Mouse (Mus musculus) mouse trophoblast stem cell (cell line): Measurements from ENCODE around the gene Trip4.

Experiments used
- in situ Hi-C, 2 experiments: fragments of 300-500 bp; cut with MseI, MboI; formaldehyde crosslinking; loops; 2 replicates in 1 of 2; 3 replicates in 1 of 2; pipeline ENCODE4 v1.15.1; 2025

The Trip4 gene

DNA sequence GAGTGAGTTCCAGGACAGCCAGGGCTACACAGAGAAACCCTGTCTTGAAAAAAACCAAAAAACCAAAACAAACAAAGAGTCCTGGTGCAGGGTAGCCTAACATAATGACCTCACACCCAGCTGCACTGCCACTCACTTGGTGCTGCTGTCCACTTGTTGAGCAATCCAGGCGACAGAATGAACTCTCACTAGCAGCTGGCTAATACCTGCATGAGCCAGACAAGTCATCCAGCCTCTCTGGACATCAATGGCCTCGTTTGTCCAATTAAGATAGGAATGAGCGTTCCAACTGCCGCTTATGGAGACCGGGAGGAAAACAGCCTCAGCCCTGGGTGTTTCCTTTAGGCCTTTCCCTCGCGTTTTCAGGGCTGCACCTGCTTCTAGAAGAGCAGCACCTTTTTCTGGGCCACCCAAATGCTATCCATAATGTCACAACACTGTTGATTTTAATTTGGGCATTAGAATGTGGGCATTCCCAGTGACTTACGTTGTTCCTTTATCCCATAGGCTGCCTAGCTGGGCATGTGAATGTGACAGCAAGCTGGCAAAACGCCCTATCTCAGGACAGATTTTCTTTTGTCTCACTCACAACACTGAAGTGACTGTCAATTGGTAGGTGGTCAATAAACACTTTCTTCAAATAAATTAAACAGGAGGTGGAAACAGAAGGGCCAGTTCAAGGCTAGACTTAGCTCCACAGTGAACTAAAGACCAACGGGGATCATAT lies 73.8 kb downstream of the Trip4 start:
- in situ Hi-C loops, result no loop called here

DNA sequence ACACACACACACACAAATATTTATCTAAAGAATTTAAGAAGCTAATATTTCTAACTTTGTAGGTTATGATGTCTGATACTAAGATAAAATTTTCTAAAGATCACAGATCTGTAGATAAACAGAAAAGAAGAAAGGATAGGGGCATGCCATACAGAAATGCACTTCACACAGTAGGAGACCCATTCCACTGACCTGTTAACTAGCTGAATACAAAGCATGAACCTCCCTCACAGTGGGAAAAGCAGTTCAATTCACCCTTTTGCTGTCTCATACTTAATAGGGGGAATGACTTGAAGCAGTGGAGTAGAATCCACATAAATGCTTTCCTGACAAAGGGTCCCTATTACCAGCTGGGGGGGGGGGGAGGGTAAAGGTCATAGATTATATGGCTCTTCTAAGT lies 75.0 kb downstream of the Trip4 start:
- in situ Hi-C loops, result no loop called here

- in situ Hi-C loops, result no loop called here
Observed at GRCm38 (mm10) chr9:65833230-65833629, 75.4 kb downstream of the Trip4 start.

DNA sequence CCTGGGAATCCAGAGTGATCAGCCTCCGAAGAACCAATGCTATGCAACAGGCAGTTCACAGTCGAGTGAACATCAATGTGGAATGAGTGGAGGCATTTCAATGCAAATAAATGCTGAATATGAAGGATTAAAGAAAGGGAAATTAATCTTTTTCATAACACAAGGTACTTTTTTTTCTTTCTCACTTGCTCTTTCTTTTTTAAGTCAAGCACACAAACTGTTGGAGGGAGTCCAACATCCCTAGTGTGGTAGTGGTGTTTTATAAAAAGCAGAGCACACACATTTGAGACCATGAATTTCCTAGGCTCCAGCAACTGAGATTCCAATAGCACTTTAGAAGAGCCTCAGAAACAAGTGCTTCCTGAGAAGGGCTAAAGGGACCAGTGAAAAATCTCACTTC lies 76.6 kb downstream of the Trip4 start:
- in situ Hi-C loops, result no loop called here

- in situ Hi-C loops, result no loop called here
Observed at GRCm38 (mm10) chr9:65831164-65831563, 77.4 kb downstream of the Trip4 start.

- in situ Hi-C loops, result no loop called here
Observed at GRCm38 (mm10) chr9:65830255-65830654, 78.3 kb downstream of the Trip4 start.

DNA sequence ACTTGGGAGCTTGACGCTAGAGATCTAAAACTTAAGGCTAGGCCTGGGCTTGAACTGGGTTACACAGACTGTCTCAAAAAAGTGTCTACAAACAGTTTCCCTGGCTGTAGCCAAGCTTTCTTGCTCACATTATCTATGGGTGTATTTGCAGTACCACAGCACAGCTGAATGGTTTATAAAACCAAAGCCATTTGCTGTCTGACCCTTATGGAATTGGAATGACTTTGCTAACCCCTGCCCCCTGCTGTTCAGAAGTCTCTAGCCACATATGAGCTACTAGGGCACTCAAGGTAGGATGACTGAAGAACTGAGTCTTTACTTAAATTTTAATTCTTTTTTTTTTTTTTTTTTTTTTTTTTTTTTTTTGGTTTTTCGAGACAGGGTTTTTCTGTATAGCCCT lies 79.2 kb downstream of the Trip4 start:
- in situ Hi-C loops, result no loop called here

GRCm38 (mm10) chr9:65828511-65828910 lies 80.1 kb downstream of the Trip4 start:
- in situ Hi-C loops, result no loop called here

- in situ Hi-C loops, result no loop called here
Observed at GRCm38 (mm10) chr9:65828016-65828403, 80.6 kb downstream of the Trip4 start.

DNA sequence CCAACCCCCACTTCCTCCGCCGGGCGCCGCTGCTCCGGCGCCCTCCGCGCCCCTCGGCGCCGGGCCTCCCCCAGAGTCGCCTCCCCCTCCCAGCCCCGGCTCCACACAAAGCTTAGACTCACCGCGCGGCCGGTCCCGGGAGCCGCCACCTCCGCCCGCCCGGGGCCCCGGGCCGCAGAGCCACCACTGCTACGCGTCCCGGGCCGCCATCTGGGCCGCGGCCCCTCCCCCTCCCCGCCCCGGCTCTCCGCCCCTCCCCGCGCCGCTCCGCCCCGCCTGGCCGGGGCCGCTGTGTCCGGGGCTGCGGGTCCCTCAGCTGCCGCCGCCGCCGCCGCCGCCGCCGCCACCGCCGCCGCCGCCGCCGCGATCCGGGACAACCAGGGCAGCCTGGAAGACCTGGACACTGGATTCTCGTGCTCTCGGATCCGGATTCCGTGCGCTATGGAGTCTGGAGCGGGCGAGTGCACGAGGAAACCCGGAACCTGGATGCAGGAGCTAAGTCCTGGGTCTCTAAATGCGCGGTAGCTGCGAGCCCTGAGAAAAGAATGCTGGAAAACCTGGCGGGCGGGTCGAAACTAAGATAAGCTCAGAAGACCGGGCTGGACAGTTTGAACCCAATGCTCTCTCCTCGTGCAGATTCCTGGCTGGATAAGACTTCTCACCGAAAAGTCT lies 81.1 kb downstream of the Trip4 start, which contains the start of gene Zfp609:
Gene Zfp609, minus strand, starts transcription at position 221 of the 672 bp plus-strand sequence.
- in situ Hi-C loops, result no loop called here

DNA sequence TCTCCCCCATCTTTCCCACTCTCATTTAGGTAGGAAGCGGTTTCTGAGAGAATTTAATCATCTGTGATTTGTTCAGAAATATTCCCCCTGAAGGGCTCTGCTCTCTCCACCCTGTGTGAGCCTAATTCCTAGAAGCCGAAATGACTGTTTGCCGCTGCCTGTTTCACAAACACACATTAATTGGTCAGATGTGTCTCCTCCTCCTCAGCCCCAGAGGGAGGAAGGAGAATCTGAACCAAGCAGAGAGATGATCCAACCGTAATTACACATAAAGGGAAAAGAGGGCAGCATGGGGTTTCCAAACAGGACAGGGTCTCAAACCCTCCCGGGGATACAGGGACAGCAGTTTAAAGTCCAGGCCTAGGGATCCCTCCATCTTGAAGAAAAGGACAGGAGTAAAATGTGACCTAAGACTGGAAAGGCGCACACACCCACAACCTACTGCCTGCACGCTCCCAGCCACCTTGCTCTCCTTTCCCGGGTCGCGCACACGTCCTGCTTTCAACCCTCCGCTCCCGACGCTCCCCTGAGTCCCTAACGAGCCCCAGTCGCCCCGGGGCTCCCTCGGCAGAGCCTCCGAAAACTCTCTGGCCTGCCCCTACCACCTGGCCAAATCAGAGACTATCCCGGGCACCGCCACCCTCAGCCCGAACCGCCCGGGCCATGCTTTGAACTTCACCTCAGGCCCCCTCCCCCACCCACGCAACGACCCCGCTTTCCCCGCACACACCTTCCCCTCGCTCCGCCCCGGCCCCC lies 81.8 kb downstream of the Trip4 start:
- in situ Hi-C loops, result no loop called here

- in situ Hi-C loops, result no loop called here
Observed at GRCm38 (mm10) chr9:65826226-65826587, 82.4 kb downstream of the Trip4 start.

- in situ Hi-C loops, result no loop called here
Observed at GRCm38 (mm10) chr9:65823716-65824462, 84.7 kb downstream of the Trip4 start.

DNA sequence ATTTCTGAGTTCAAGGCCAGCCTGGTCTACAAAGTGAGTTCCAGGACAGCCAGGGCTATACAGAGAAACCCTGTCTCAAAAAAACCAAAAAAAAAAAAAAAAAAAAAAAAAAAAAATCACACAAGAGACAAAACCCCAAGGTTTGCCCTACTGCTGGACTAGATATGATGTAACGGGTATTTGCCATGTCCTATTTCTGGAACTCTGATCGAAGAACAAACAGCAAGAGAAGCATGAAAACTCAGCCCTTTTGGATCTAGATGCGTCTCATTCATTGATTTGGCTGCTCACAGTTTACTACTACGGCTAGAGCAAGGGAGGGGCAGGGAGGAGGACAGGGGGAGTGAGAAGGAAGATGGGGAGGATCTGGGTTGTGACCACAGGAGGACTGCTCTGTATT lies 86.6 kb downstream of the Trip4 start:
- in situ Hi-C loops, result no loop called here

DNA sequence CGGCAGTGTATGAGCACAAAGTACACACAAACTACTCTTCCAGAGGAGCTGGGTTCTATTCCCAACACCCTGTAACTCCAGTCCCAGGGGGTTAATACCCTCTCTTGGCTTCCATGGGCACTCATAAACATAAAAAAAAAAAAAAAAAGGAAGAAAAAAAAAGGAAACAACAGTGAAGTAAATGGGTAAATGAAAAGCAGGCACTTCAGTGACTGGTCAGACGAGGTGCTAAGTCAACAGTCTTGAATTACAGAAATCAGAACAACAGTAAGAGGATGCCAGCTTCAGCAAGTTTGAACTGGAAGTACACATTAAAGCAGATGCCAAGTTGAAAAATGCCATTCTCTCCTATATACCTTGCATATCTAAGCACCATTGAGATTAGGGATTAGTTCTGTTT lies 88.3 kb downstream of the Trip4 start:
- in situ Hi-C loops, result no loop called here

- in situ Hi-C loops, result no loop called here
Observed at GRCm38 (mm10) chr9:65818402-65818801, 90.2 kb downstream of the Trip4 start.

DNA sequence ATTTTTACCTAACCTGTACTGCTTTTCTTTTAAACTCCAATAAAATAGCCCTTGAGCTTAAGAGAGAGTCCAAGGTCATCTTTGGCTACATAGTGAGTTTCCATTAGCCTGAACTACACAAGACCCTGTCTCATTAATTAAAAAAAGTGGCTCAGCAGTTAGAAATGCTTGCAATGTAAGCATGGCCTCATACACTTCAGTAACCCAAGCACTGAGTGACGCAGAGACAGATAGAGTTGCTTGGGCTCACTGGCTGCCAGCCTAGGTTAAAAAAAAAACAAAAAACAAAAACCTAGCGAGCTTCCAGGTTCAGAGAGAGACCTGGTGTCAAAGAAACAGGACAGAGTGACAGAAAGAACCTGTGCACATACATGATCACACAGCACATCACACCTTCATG lies 95.8 kb downstream of the Trip4 start:
- in situ Hi-C loops, result no loop called here

GRCm38 (mm10) chr9:65811784-65812183 lies 96.8 kb downstream of the Trip4 start:
- in situ Hi-C loops, result no loop called here

GRCm38 (mm10) chr9:65807818-65808217 lies 100.8 kb downstream of the Trip4 start:
- in situ Hi-C loops, result no loop called here

DNA sequence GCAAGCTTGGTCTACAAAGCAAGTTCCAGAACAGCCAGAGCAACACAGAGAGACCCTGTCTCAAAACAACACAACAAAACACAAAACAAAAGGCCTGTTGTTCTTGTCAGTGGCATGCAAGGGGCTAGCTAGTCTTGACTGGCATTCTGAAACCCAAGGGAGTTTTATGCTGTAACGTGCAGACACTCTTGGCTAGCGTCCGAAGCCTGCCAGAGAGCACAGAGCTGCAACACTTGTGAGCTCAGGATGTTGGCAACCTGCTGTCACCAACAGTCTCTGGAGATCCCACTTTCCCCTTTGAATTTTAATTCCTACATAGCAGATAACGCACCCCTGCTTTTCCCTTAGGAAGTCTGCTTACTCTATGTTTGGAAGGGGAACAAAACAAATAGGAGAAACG lies 101.3 kb downstream of the Trip4 start:
- in situ Hi-C loops, result no loop called here

DNA sequence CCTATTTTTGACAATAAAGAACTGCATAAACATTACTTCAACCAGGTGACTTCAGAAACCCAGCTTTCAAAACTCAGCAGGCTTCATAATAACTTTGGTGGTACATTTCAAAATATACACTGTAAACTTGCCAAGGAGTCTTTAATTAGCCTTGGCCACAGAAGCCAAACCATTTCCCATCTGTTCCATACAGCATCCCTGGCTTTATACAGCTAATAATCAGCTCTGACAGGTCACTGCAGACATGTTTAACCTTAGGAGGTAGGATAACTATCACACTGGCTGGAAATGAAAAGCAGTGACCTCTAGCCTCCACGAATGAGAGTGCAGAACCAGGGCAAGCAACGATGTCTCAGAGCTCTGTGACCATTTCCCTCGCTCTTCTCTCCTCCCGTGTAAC lies 108.8 kb downstream of the Trip4 start:
- in situ Hi-C loops, result no loop called here

GRCm38 (mm10) chr9:65795651-65796050 lies 112.9 kb downstream of the Trip4 start:
- in situ Hi-C loops, result no loop called here
